Mouse (Mus musculus) heart, embryonic 14.5 days (tissue): ENCODE measurements at regions not wholly inside any gene's neighbourhood (a gene's known extent, or its start where the extent isn't known, plus 50 kb on each side); places are given as distances from the start of the nearest gene placed in this dataset.

Experiments used
- ATAC-seq: fragments of 200-750 bp; cut with Nextera tagmentation; 2 replicates; pipeline ENCODE4 v1.8.0; 2017; ENCODE audit warnings: low read depth, moderate TSS enrichment; ENCODE audit not compliant: insufficient number of reproducible peaks, insufficient read depth, low FRiP score
- H3K27ac ChIP-seq, 2 experiments: fragments of 200-500 bp in 1 of 2; fragments of 300-500 bp in 1 of 2; sonication (generic) in 1 of 2; replicated peaks in 1 of 2; 2 replicates each; pipeline ENCODE4 v1.5.1; 2012 to 2014; ENCODE audit warnings: low read depth in 2 of 2, low read length in 2 of 2, control low read depth in 1 of 2, mild to moderate bottlenecking in 1 of 2, mixed read lengths in 1 of 2; ENCODE audit not compliant: control insufficient read depth in 1 of 2, insufficient read depth in 1 of 2
- H3K27me3 ChIP-seq: fragments of 300-500 bp; sonication (generic); 2 replicates; pipeline ENCODE4 v1.6.1; 2014; ENCODE audit warnings: mild to moderate bottlenecking, low read length, control low read depth; ENCODE audit not compliant: control insufficient read depth, insufficient read depth
- H3K36me3 ChIP-seq: fragments of 300-500 bp; sonication (generic); 2 replicates; pipeline ENCODE4 v1.6.1; 2014; ENCODE audit warnings: mild to moderate bottlenecking, control low read depth, low read length, mixed read lengths; ENCODE audit not compliant: control insufficient read depth, insufficient read depth
- H3K4me1 ChIP-seq, 2 experiments: fragments of 200-500 bp in 1 of 2; fragments of 300-500 bp in 1 of 2; sonication (generic) in 1 of 2; 2 replicates each; pipeline ENCODE4 v1.6.1; 2012 to 2014; ENCODE audit warnings: low read length in 2 of 2, control low read depth in 1 of 2, mixed read lengths in 1 of 2; ENCODE audit not compliant: control insufficient read depth in 2 of 2, insufficient read depth in 2 of 2
- H3K4me2 ChIP-seq: fragments of 300-500 bp; sonication (generic); 2 replicates; pipeline ENCODE4 v1.6.1; 2014; ENCODE audit warnings: mild to moderate bottlenecking, low read length
- H3K4me3 ChIP-seq, 2 experiments: fragments of 200-500 bp in 1 of 2; fragments of 300-500 bp in 1 of 2; sonication (generic) in 1 of 2; 2 replicates each; pipeline ENCODE4 v1.5.1; 2012 to 2014; ENCODE audit warnings: low read length in 2 of 2, mild to moderate bottlenecking in 2 of 2, control low read depth in 1 of 2, low read depth in 1 of 2, moderate library complexity in 1 of 2; ENCODE audit not compliant: control insufficient read depth in 1 of 2, insufficient read depth in 1 of 2
- H3K9ac ChIP-seq: fragments of 300-500 bp; sonication (generic); 2 replicates; pipeline ENCODE4 v1.6.1; 2014; ENCODE audit warnings: mild to moderate bottlenecking, low read length
- H3K9me3 ChIP-seq: fragments of 300-500 bp; sonication (generic); 2 replicates; pipeline ENCODE4 v1.6.1; 2016; ENCODE audit warnings: low read length, control low read depth; ENCODE audit not compliant: control insufficient read depth
- WGBS: fragments of 180-500 bp; shearing (Covaris S2); extraction: QIAGEN DNeasy Blood & Tissue Kit; methylation state at CpG from one replicate; pipeline ENCODE4 v1.1.7; 2014; 5-methylcytosine and 5-hydroxymethylcytosine counted together

- peaks cover 52 to 58% of the 10 kb centered on the region in 2 experiments for H3K4me1 ChIP-seq
- H3K4me3 ChIP-seq: no peak overlapping the region
- H3K36me3 ChIP-seq: no peaks in the 10 kb centered on the region
- ATAC-seq: peak; percentile 41; the same call in 1 of the 2 replicates
- peak overlapping the region; percentile 27; the same call in 1 of the 2 replicates for H3K9ac ChIP-seq
- H3K4me2 ChIP-seq: peak overlapping the region; percentile 26; the same call in 1 of the 2 replicates
- H3K9me3 ChIP-seq: no peaks in the 10 kb centered on the region
- WGBS: 49% methylated on average over 7 of the region's 7 CpGs
- peak overlapping the region; percentile 69 to 76 for H3K27ac ChIP-seq
- H3K27me3 ChIP-seq: no peaks in the 10 kb centered on the region
Observed at GRCm38 (mm10) chr2:167848468-167849440, 83.1 kb upstream of the Ptpn1 start.

- no peak overlapping the region for H3K4me2 ChIP-seq
- H3K9me3 ChIP-seq: no peaks in the 10 kb centered on the region
- no peaks in the 10 kb centered on the region for H3K36me3 ChIP-seq
- no peak overlapping the region for H3K27ac ChIP-seq
- H3K9ac ChIP-seq: no peak overlapping the region
- 71% methylated on average over 12 of the region's 12 CpGs for WGBS
- H3K27me3 ChIP-seq: no peaks in the 10 kb centered on the region
- ATAC-seq: no peak
- no peak overlapping the region for H3K4me3 ChIP-seq
- peaks cover 58 to 60% of the 10 kb centered on the region in 2 experiments for H3K4me1 ChIP-seq
Observed at GRCm38 (mm10) chr2:167847281-167848077, 84.4 kb upstream of the Ptpn1 start.

DNA sequence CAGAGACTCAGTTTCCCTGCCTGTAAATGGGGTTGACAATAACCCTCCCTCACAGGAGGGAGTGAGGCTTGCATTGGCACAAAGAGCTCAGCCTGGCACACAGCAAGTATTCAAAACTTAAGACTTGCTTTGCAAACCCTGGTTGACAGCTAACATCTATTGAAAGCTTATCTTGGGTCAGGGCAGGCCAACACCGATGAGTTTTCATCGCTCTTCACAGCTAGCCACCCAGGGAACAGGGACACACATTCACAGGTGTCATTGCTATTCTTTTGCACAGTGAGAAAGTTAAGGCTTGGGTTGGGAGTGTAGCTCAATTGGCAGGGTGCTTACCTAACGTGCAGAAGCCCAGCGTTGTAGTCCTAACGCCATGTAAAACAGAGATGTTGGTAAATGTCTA is 86.5 kb upstream of the Ptpn1 start:
- no peak overlapping the region for H3K9ac ChIP-seq
- H3K4me1 ChIP-seq: peaks cover 56 to 58% of the 10 kb centered on the region in 2 experiments
- WGBS: 64% methylated on average over 5 of the region's 5 CpGs
- no peaks in the 10 kb centered on the region for H3K9me3 ChIP-seq
- H3K4me2 ChIP-seq: no peak overlapping the region
- H3K4me3 ChIP-seq: no peak overlapping the region
- no peak overlapping the region for H3K27ac ChIP-seq
- no peak for ATAC-seq
- no peaks in the 10 kb centered on the region for H3K27me3 ChIP-seq
- H3K36me3 ChIP-seq: no peaks in the 10 kb centered on the region

DNA sequence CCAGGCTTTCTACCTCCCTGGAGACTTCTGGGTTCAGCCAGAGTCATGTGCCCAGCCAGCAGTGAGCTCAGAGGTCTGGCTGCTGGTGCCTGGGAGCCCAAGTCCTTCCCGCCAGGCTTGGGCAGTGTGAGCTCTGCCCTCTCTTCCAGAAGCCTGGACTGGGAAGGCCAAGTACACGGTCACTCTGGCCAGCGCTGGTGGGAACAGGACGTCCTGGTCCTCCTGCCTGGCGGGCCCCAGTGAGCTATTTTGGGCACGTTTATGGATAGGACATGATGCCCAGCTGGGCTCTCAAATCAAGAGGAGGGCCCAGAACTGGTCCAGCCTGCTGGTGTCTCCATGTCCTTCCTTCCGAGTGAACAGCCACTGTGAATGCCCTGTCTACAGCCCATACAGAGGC is 87.3 kb upstream of the Ptpn1 start:
- Histone ChIP-seq H3K9ac (no peak overlapping the region), H3K9me3 (no peaks in the 10 kb centered on the region), H3K4me3 (no peak overlapping the region), H3K27ac (no peak overlapping the region), H3K4me1 (peaks cover 48 to 53% of the 10 kb centered on the region in 2 experiments), H3K27me3 (no peaks in the 10 kb centered on the region), H3K36me3 (no peaks in the 10 kb centered on the region), H3K4me2 (no peak overlapping the region)
- 0 out of 2 replicates have a peak, but pooled peaks have one; percentile 13 for ATAC-seq
- 42% methylated on average over 7 of the region's 7 CpGs for WGBS

GRCm38 (mm10) chr2:167843921-167844320 is 87.9 kb upstream of the Ptpn1 start:
- H3K27ac ChIP-seq: no peak overlapping the region
- no peak overlapping the region for H3K9ac ChIP-seq
- no peak overlapping the region for H3K4me3 ChIP-seq
- H3K36me3 ChIP-seq: no peaks in the 10 kb centered on the region
- no peak overlapping the region for H3K4me2 ChIP-seq
- ATAC-seq: no peak
- H3K4me1 ChIP-seq: peaks cover 42 to 47% of the 10 kb centered on the region in 2 experiments
- no peaks in the 10 kb centered on the region for H3K9me3 ChIP-seq
- no peaks in the 10 kb centered on the region for H3K27me3 ChIP-seq
- 65% methylated on average over 5 of the region's 5 CpGs for WGBS

GRCm38 (mm10) chr2:167842993-167843392 is 88.9 kb upstream of the Ptpn1 start:
- ATAC-seq: no peak
- Histone ChIP-seq H3K4me2 (no peak overlapping the region), H3K36me3 (no peaks in the 10 kb centered on the region), H3K27ac (0 out of 4 replicates have a peak overlapping the region, but pooled peaks of 1 of the 2 experiments have one; percentile 11), H3K4me1 (peaks cover 32 to 39% of the 10 kb centered on the region in 2 experiments), H3K4me3 (no peak overlapping the region), H3K27me3 (no peaks in the 10 kb centered on the region), H3K9ac (0 out of 2 replicates have a peak overlapping the region, but pooled peaks have one; percentile 8), H3K9me3 (no peaks in the 10 kb centered on the region)
- 59% methylated on average over 2 of the region's 2 CpGs for WGBS

DNA sequence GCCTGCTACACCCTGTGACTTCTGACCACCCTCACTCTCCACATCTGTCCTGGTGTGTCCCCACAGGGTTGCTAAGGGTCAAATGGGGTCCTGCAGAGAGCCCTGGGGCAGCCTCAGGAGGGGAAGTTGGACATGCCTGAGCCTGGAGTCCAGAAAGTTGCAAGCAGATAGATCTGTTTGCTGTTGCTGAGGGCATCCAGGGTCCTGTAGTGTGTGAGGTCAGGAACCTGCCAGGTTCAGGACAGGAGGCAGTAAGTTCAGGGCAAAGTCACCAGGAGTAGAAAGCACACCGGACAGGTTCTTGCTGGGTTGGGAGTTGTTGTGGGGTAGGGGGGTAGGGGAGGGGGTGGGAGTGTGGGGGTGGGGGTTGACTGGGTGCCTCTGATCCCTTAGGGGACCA is 89.4 kb upstream of the Ptpn1 start:
- no peak overlapping the region for H3K9ac ChIP-seq
- no peak overlapping the region for H3K27ac ChIP-seq
- ATAC-seq: no peak
- no peak overlapping the region for H3K4me2 ChIP-seq
- H3K4me1 ChIP-seq: peaks cover 35 to 40% of the 10 kb centered on the region in 2 experiments
- WGBS: 75% methylated on average over 1 of the region's 1 CpGs
- no peaks in the 10 kb centered on the region for H3K27me3 ChIP-seq
- H3K4me3 ChIP-seq: no peak overlapping the region
- H3K9me3 ChIP-seq: no peaks in the 10 kb centered on the region
- H3K36me3 ChIP-seq: no peaks in the 10 kb centered on the region
